Mouse (Mus musculus): ENCODE results near the gene Maea. TPM values are rescaled to one million over a fixed set of nuclear protein-coding genes. Genes with fewer than 3 reads are reported as not detected.

Gene Maea
- 124 and 130 TPM in 2 replicates for polyA plus RNA-seq (2015; fragmentation: Nextera tagmentation; extraction: Ambion mirVana)

- H3K4me3 ChIP-seq: peak within 1 kb of the TSS; percentile 100
- peak within 1 kb of the TSS; percentile 97 for H3K9ac ChIP-seq
- H3K4me1 ChIP-seq: peaks cover 16% of the 10 kb centered on the region
- peak within 1 kb of the TSS; percentile 91 for H3K27ac ChIP-seq
- H3K4me2 ChIP-seq: peak within 1 kb of the TSS; percentile 73
- ATAC-seq (ENCODE audit: borderline replicate concordance, extremely low read depth, low FRiP score, low TSS enrichment): peak; percentile 100
- peaks cover 3% of the 10 kb centered on the region; the same call in 1 of the 2 replicates for H3K36me3 ChIP-seq
- WGBS: under 1% methylated on average over 63 of the region's 71 CpGs
- H3K27me3 ChIP-seq: no peaks in the 10 kb centered on the region
- H3K9me3 ChIP-seq: no peaks in the 10 kb centered on the region
Observed at GRCm38 (mm10) chr5:33335273-33335976, at the start of gene Maea. Gene Maea (plus strand): TSS chr5:33335509.

GRCm38 (mm10) chr5:33293796-33294430 lies 41.4 kb upstream of the Maea start:
- Histone ChIP-seq H3K4me3 (no peak overlapping the region), H3K4me2 (no peak overlapping the region), H3K27me3 (no peaks in the 10 kb centered on the region), H3K27ac (no peak overlapping the region), H3K9ac (no peak overlapping the region), H3K36me3 (no peaks in the 10 kb centered on the region), H3K4me1 (no peaks in the 10 kb centered on the region), H3K9me3 (no peaks in the 10 kb centered on the region)
- 34% methylated on average over 16 of the region's 16 CpGs for WGBS
- ATAC-seq (ENCODE audit: borderline replicate concordance, extremely low read depth, low FRiP score, low TSS enrichment): no peak

- WGBS: 69% methylated on average over 6 of the region's 6 CpGs
- no peak overlapping the region for H3K27ac ChIP-seq
- H3K9me3 ChIP-seq: no peaks in the 10 kb centered on the region
- ATAC-seq (ENCODE audit: borderline replicate concordance, extremely low read depth, low FRiP score, low TSS enrichment): no peak
- H3K27me3 ChIP-seq: no peaks in the 10 kb centered on the region
- H3K4me1 ChIP-seq: no peaks in the 10 kb centered on the region
- no peak overlapping the region for H3K9ac ChIP-seq
- no peaks in the 10 kb centered on the region for H3K36me3 ChIP-seq
- no peak overlapping the region for H3K4me2 ChIP-seq
- no peak overlapping the region for H3K4me3 ChIP-seq
Observed at GRCm38 (mm10) chr5:33297164-33297563, 38.1 kb upstream of the Maea start.

- no peaks in the 10 kb centered on the region for H3K36me3 ChIP-seq
- no peak overlapping the region for H3K27ac ChIP-seq
- H3K9ac ChIP-seq: no peak overlapping the region
- no peak overlapping the region for H3K4me3 ChIP-seq
- no peaks in the 10 kb centered on the region for H3K4me1 ChIP-seq
- 82% methylated on average over 2 of the region's 2 CpGs for WGBS
- H3K9me3 ChIP-seq: no peaks in the 10 kb centered on the region
- ATAC-seq (ENCODE audit: borderline replicate concordance, extremely low read depth, low FRiP score, low TSS enrichment): no peak
- no peaks in the 10 kb centered on the region for H3K27me3 ChIP-seq
- no peak overlapping the region for H3K4me2 ChIP-seq
Observed at GRCm38 (mm10) chr5:33301801-33302200, 33.5 kb upstream of the Maea start.

GRCm38 (mm10) chr5:33310704-33311462 lies 24.4 kb upstream of the Maea start:
- H3K9ac ChIP-seq: no peak overlapping the region
- no peak overlapping the region for H3K4me2 ChIP-seq
- H3K9me3 ChIP-seq: no peaks in the 10 kb centered on the region
- H3K4me3 ChIP-seq: no peak overlapping the region
- no peak for ATAC-seq (ENCODE audit: borderline replicate concordance, extremely low read depth, low FRiP score, low TSS enrichment)
- H3K27me3 ChIP-seq: no peaks in the 10 kb centered on the region
- no peaks in the 10 kb centered on the region for H3K4me1 ChIP-seq
- no peaks in the 10 kb centered on the region for H3K36me3 ChIP-seq
- WGBS: 66% methylated on average over 3 of the region's 3 CpGs
- H3K27ac ChIP-seq: no peak overlapping the region

GRCm38 (mm10) chr5:33312192-33312591 lies 23.1 kb upstream of the Maea start:
- WGBS: 78% methylated on average over 7 of the region's 7 CpGs
- no peak overlapping the region for H3K4me2 ChIP-seq
- no peaks in the 10 kb centered on the region for H3K9me3 ChIP-seq
- H3K4me3 ChIP-seq: no peak overlapping the region
- no peaks in the 10 kb centered on the region for H3K27me3 ChIP-seq
- no peak overlapping the region for H3K27ac ChIP-seq
- ATAC-seq (ENCODE audit: borderline replicate concordance, extremely low read depth, low FRiP score, low TSS enrichment): no peak
- no peak overlapping the region for H3K9ac ChIP-seq
- no peaks in the 10 kb centered on the region for H3K36me3 ChIP-seq
- no peaks in the 10 kb centered on the region for H3K4me1 ChIP-seq

- no peaks in the 10 kb centered on the region for H3K9me3 ChIP-seq
- H3K27me3 ChIP-seq: no peaks in the 10 kb centered on the region
- no peak overlapping the region for H3K4me3 ChIP-seq
- 53% methylated on average over 2 of the region's 2 CpGs for WGBS
- H3K4me2 ChIP-seq: no peak overlapping the region
- no peak overlapping the region for H3K9ac ChIP-seq
- no peaks in the 10 kb centered on the region for H3K4me1 ChIP-seq
- ATAC-seq (ENCODE audit: borderline replicate concordance, extremely low read depth, low FRiP score, low TSS enrichment): no peak
- no peaks in the 10 kb centered on the region for H3K36me3 ChIP-seq
- H3K27ac ChIP-seq: no peak overlapping the region
Observed at GRCm38 (mm10) chr5:33324491-33324890, 10.8 kb upstream of the Maea start.

- 19% methylated on average over 18 of the region's 18 CpGs for WGBS
- H3K27ac ChIP-seq: peak overlapping the region; percentile 91
- peak overlapping the region; percentile 73 for H3K4me2 ChIP-seq
- peaks cover 3% of the 10 kb centered on the region; the same call in 1 of the 2 replicates for H3K36me3 ChIP-seq
- H3K27me3 ChIP-seq: no peaks in the 10 kb centered on the region
- ATAC-seq (ENCODE audit: borderline replicate concordance, extremely low read depth, low FRiP score, low TSS enrichment): no peak
- H3K9me3 ChIP-seq: no peaks in the 10 kb centered on the region
- peak overlapping the region; percentile 100 for H3K4me3 ChIP-seq
- peaks cover 16% of the 10 kb centered on the region for H3K4me1 ChIP-seq
- H3K9ac ChIP-seq: peak overlapping the region; percentile 60
Observed at GRCm38 (mm10) chr5:33334381-33335272, 682 bp upstream of the Maea start.

- peaks cover 3% of the 10 kb centered on the region; the same call in 1 of the 2 replicates for H3K36me3 ChIP-seq
- peak overlapping the region; percentile 97 for H3K9ac ChIP-seq
- peak; percentile 11; the same call in 1 of the 2 replicates for ATAC-seq (ENCODE audit: borderline replicate concordance, extremely low read depth, low FRiP score, low TSS enrichment)
- WGBS: under 1% methylated on average over 31 of the region's 31 CpGs
- H3K4me3 ChIP-seq: peak overlapping the region; percentile 100
- peak overlapping the region; percentile 73 for H3K4me2 ChIP-seq
- peak overlapping the region; percentile 83 for H3K27ac ChIP-seq
- H3K9me3 ChIP-seq: no peaks in the 10 kb centered on the region
- peaks cover 16% of the 10 kb centered on the region for H3K4me1 ChIP-seq
- no peaks in the 10 kb centered on the region for H3K27me3 ChIP-seq
Observed at GRCm38 (mm10) chr5:33335977-33336360, 660 bp downstream of the Maea start.

- Histone ChIP-seq H3K9me3 (no peaks in the 10 kb centered on the region), H3K9ac (no peak overlapping the region), H3K27ac (no peak overlapping the region), H3K4me2 (peak overlapping the region; percentile 73), H3K27me3 (no peaks in the 10 kb centered on the region), H3K4me3 (peak overlapping the region; percentile 100), H3K4me1 (peaks cover 16% of the 10 kb centered on the region), H3K36me3 (peaks cover 3% of the 10 kb centered on the region; the same call in 1 of the 2 replicates)
- WGBS: 53% methylated on average over 8 of the region's 8 CpGs
- ATAC-seq (ENCODE audit: borderline replicate concordance, extremely low read depth, low FRiP score, low TSS enrichment): no peak
Observed at GRCm38 (mm10) chr5:33337206-33337605, 1.9 kb downstream of the Maea start.

- Histone ChIP-seq H3K4me3 (no peak overlapping the region), H3K27me3 (no peaks in the 10 kb centered on the region), H3K4me2 (no peak overlapping the region), H3K4me1 (peaks cover 12% of the 10 kb centered on the region), H3K9me3 (no peaks in the 10 kb centered on the region), H3K9ac (no peak overlapping the region), H3K27ac (no peak overlapping the region), H3K36me3 (peaks cover 3% of the 10 kb centered on the region; the same call in 1 of the 2 replicates)
- ATAC-seq (ENCODE audit: borderline replicate concordance, extremely low read depth, low FRiP score, low TSS enrichment): no peak
- WGBS: 86% methylated on average over 6 of the region's 6 CpGs
Observed at GRCm38 (mm10) chr5:33341165-33341564, 5.9 kb downstream of the Maea start.

All from lung, embryonic 15.5 days (tissue).